Mouse (Mus musculus) heart, postnatal 36 days (tissue): ENCODE results near the gene Sbp. TPM values are rescaled to one million over a fixed set of nuclear protein-coding genes. Genes with fewer than 3 reads are reported as not detected.

Experiments used
- DNase-seq, 2 experiments: peaks; one replicate each; pipeline ENCODE4 v3.0.0; 2021 to 2022
- intact Hi-C: fragments of 180-260 bp; cut with DNase I; formaldehyde crosslinking; loops from one replicate; pipeline ENCODE4 v1.15.1; 2025
- total RNA-seq, 2 experiments: library from RNA; stranded (reverse); gene quantifications; 2 replicates each; pipeline ENCODE4 v1.2.3; 2021

The Sbp gene
- total RNA-seq, 2 experiments from 2014 or later, result not detected

GRCm38 (mm10) chr17:23984989-23985388, 43.5 kb downstream of the Sbp start:
- intact Hi-C loops, result no loop called here
- no peak for DNase-seq

GRCm38 (mm10) chr17:23989802-23990201, 48.3 kb downstream of the Sbp start:
- intact Hi-C loops, result no loop called here
- no peak for DNase-seq

- intact Hi-C loops, result loop anchor here (2.0 kb wide), 1 partner anchor 24 kb away; no protein-coding TSS in a partner anchor
Observed at GRCm38 (mm10) chr17:23992789-23993553, 51.5 kb downstream of the Sbp start.

GRCm38 (mm10) chr17:23993559-23994428, 52.3 kb downstream of the Sbp start:
- peak; percentile 82 to 89 for DNase-seq
- intact Hi-C loops, result loop anchor here (2.0 kb wide), 1 partner anchor 25 kb away; no protein-coding TSS in a partner anchor

More at GRCm38 (mm10) chr17:23992789-23993553, 51.5 kb downstream of the Sbp start:
- no peak for DNase-seq

- no peak for DNase-seq
- intact Hi-C loops, result no loop called here
Observed at GRCm38 (mm10) chr17:23994667-23995066, 53.2 kb downstream of the Sbp start.

Other genes starting within 250 kb of the Sbp start
- gene 1520401A03Rik, start 218.9 kb upstream of the Sbp start, total RNA-seq, result not detected
- 1 to 10 TPM; 1.2 to 1.6 TPM for gene Pkmyt1, start 215.3 kb upstream of the Sbp start, total RNA-seq
- 10 to 100 TPM; 20.0 to 28.5 TPM for gene Paqr4, start 200.8 kb upstream of the Sbp start, total RNA-seq
- not detected for gene Kremen2, start 195.8 kb upstream of the Sbp start, total RNA-seq
- gene Flywch1, start 170.1 kb upstream of the Sbp start, total RNA-seq, result 10 to 100 TPM; 31.8 to 33.3 TPM
- gene Flywch2, start 155.6 kb upstream of the Sbp start, total RNA-seq, result under 1 TPM; 0.78 to 0.81 TPM
- gene Srrm2, start 151.1 kb upstream of the Sbp start, total RNA-seq, result 100 to 1,000 TPM; 154 to 159 TPM
- gene Elob, start 112.5 kb upstream of the Sbp start, total RNA-seq, result 100 to 1,000 TPM; 345 to 363 TPM
- gene Prss33, start 105.6 kb upstream of the Sbp start, total RNA-seq, result not detected
- not detected for gene Prss32, start 97.8 kb upstream of the Sbp start, total RNA-seq
- gene Prss41, start 97.5 kb upstream of the Sbp start, total RNA-seq, result not detected
- not detected for gene Prss21, start 73.6 kb upstream of the Sbp start, total RNA-seq
- gene Dcpp1, start 60.8 kb upstream of the Sbp start, total RNA-seq, result not detected
- gene Dcpp2, start 60.8 kb upstream of the Sbp start, total RNA-seq, result not detected
- not detected for gene Dcpp3, start 24.2 kb upstream of the Sbp start, total RNA-seq
- gene Sbpl, start 13.6 kb downstream of the Sbp start, total RNA-seq, result not detected
- gene Prss30, start 38.9 kb downstream of the Sbp start, total RNA-seq, result not detected
- not detected for gene Prss22, start 56.4 kb downstream of the Sbp start, total RNA-seq
- gene Prss27, start 96.5 kb downstream of the Sbp start, total RNA-seq, result not detected
- 10 to 100 TPM in 1 of 2 experiments, 1 to 10 TPM in 1; 8.8 to 11.4 TPM for gene Kctd5, start 131.8 kb downstream of the Sbp start, total RNA-seq
- 10 to 100 TPM; 41.0 to 45.2 TPM for gene Pdpk1, start 209.3 kb downstream of the Sbp start, total RNA-seq
- gene Amdhd2, start 222.1 kb downstream of the Sbp start, total RNA-seq, result 10 to 100 TPM; 10.8 to 15.0 TPM
- gene Atp6v0c, start 228.0 kb downstream of the Sbp start, total RNA-seq, result 100 to 1,000 TPM; 227 to 247 TPM